Mouse (Mus musculus): Measurements from ENCODE around the gene Slc6a13. TPM values are rescaled to one million over a fixed set of nuclear protein-coding genes. Genes with fewer than 3 reads are reported as not detected.

The Slc6a13 gene
- total and polyA plus RNA-seq, 3 experiments: 9.6 to 17.4 (median 15.4) TPM

DNA sequence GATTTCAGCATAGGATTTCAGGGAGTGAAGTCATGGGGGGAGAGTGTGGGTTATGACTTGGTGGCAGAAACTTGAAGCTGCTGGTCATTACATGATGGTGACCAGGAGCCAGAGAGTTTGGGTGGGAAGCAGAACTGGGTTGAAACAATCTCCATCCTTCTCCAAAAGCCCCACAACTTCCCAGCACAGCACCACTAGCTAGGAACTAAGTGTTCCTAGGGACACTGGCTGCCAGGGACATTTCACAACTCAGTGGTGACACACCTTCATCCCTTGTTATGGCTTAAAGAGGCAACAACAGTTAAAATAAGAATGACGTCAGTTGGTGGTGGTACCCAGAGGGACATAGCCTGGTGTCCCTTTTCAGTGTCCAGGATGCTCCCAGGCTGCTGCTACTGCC lies 56.0 kb downstream of the Slc6a13 start:
- Histone ChIP-seq H3K9ac (ENCODE audit: insufficient read depth, low read depth) (no peak overlapping the region), H3K27me3 (replicated peaks) (no peaks in the 10 kb centered on the region), H3K9me3 (replicated peaks; ENCODE audit: low read length) (no peaks in the 10 kb centered on the region), H3K4me2 (ENCODE audit: insufficient read depth, low read depth, poor library complexity, severe bottlenecking) (no peak overlapping the region), H3K27ac (ENCODE audit: insufficient read depth, low read depth) (no peak overlapping the region), H3K79me2 (replicated peaks; ENCODE audit: control insufficient read depth, extremely low read depth, insufficient read depth, poor library complexity, severe bottlenecking) (no peaks in the 10 kb centered on the region), H3K4me3 (replicated peaks in 1 of 3; ENCODE audit: low read depth in 2 of 3, low read length in 2 of 3, poor library complexity in 1 of 3) (no peak overlapping the region), H3K4me1 (ENCODE audit: control insufficient read depth in 1 of 2, insufficient read depth in 2 of 2) (peaks cover 0 to 9% of the 10 kb centered on the region in 2 experiments; a peak in 2 of 4 replicates), H3K36me3 (replicated peaks in 1 of 2; ENCODE audit: control insufficient read depth in 1 of 2, insufficient read depth in 1 of 2, low read length in 1 of 2) (peaks cover 0 to 26% of the 10 kb centered on the region in 2 experiments)
- no peak for DNase-seq (ENCODE audit: extremely low read depth)
- TF ChIP-seq SIN3A (IDR thresholded peaks at IDR 0.05; ENCODE audit: low read length) (no peak), GABPA (IDR thresholded peaks at IDR 0.05; ENCODE audit: insufficient replicate concordance, low read depth, low read length) (no peak), BHLHE40 (IDR thresholded peaks at IDR 0.05; ENCODE audit: low read depth, low read length) (no peak), MAZ (IDR thresholded peaks at IDR 0.05; ENCODE audit: low read depth, low read length) (no peak)
- in situ Hi-C loops (cut with MboI; ENCODE audit: low pct_ligation_motif_present, low pct_unique_long_range_greater_than_20kb, low sequenced_read_pairs): no loop called here
- dilution Hi-C loops (cut with MboI; ENCODE audit: extremely low pct_ligation_motif_present, extremely low pct_unique_long_range_greater_than_20kb, low sequenced_read_pairs): no loop called here

DNA sequence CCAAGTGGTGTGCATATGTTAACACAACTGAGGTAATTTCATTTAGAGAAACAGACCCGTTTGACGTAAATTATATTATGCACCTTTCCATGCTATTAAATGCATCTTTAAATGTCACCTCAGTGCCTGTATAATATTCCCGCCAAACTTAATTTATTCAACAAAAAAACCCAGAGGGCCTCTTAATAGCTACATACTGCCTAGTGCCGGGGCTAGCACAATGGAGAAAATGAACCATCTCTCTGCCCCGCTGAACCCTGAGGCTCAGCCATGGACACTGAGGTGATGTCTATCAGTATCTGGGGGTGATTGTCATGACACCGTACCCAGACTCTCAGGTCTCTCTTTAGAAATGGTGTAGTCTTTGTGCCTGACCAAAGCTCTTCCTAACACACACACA lies 57.2 kb downstream of the Slc6a13 start:
- dilution Hi-C loops (cut with MboI; ENCODE audit: extremely low pct_ligation_motif_present, extremely low pct_unique_long_range_greater_than_20kb, low sequenced_read_pairs) (no loop called here), in situ Hi-C loops (cut with MboI; ENCODE audit: low pct_ligation_motif_present, low pct_unique_long_range_greater_than_20kb, low sequenced_read_pairs) (no loop called here)
- Histone ChIP-seq H3K4me3 (replicated peaks in 1 of 3; ENCODE audit: low read depth in 2 of 3, low read length in 2 of 3, poor library complexity in 1 of 3) (no peak overlapping the region), H3K4me1 (ENCODE audit: control insufficient read depth in 1 of 2, insufficient read depth in 2 of 2) (peaks cover 0 to 9% of the 10 kb centered on the region in 2 experiments; a peak in 2 of 4 replicates), H3K27ac (ENCODE audit: insufficient read depth, low read depth) (no peak overlapping the region), H3K9me3 (replicated peaks; ENCODE audit: low read length) (no peaks in the 10 kb centered on the region), H3K27me3 (replicated peaks) (no peaks in the 10 kb centered on the region), H3K9ac (ENCODE audit: insufficient read depth, low read depth) (no peak overlapping the region), H3K36me3 (replicated peaks in 1 of 2; ENCODE audit: control insufficient read depth in 1 of 2, insufficient read depth in 1 of 2, low read length in 1 of 2) (peaks cover 0 to 27% of the 10 kb centered on the region in 2 experiments), H3K4me2 (ENCODE audit: insufficient read depth, low read depth, poor library complexity, severe bottlenecking) (no peak overlapping the region), H3K79me2 (replicated peaks; ENCODE audit: control insufficient read depth, extremely low read depth, insufficient read depth, poor library complexity, severe bottlenecking) (no peaks in the 10 kb centered on the region)
- no peak for TF ChIP-seq SIN3A (IDR thresholded peaks at IDR 0.05; ENCODE audit: low read length)
- TF ChIP-seq KAT2A (IDR thresholded peaks at IDR 0.05; ENCODE audit: insufficient replicate concordance, low read length): no peak
- no peak for TF ChIP-seq MEF2A (IDR thresholded peaks at IDR 0.05; ENCODE audit: borderline replicate concordance, low read depth, low read length)
- TF ChIP-seq CTCF (conservative IDR thresholded peaks at IDR 0.05 in 1 of 2, IDR thresholded peaks at IDR 0.05 in 1 of 2; ENCODE audit: low read depth in 2 of 2, low read length in 2 of 2): no peak
- TF ChIP-seq E2F4 (IDR thresholded peaks at IDR 0.05; ENCODE audit: insufficient replicate concordance, low read depth, low read length): no peak
- TF ChIP-seq JUND (conservative IDR thresholded peaks at IDR 0.05; ENCODE audit: low read depth, low read length): no peak
- no peak for DNase-seq (ENCODE audit: extremely low read depth)

DNA sequence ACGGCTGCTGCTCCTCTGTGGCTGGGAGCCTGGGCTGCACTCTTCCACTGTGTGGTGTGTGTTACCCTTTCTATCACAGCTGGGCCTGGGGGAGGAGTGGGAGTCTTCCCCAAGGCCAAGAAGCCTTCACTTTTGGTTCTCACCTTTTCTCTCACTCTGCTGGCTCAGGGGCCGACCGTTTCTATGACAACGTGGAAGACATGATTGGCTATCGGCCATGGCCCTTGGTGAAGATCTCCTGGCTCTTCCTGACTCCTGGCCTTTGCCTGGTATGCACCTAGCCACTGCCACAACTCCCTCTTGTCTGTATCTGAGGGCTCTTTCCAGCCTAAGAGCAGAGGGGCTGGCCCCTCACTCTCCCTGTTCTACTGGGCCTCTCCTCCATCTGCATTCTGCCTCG lies 63.0 kb downstream of the Slc6a13 start:
- Histone ChIP-seq H3K27ac (ENCODE audit: insufficient read depth, low read depth) (no peak overlapping the region), H3K79me2 (replicated peaks; ENCODE audit: control insufficient read depth, extremely low read depth, insufficient read depth, poor library complexity, severe bottlenecking) (no peaks in the 10 kb centered on the region), H3K4me3 (replicated peaks in 1 of 3; ENCODE audit: low read depth in 2 of 3, low read length in 2 of 3, poor library complexity in 1 of 3) (no peak overlapping the region), H3K27me3 (replicated peaks) (no peaks in the 10 kb centered on the region), H3K4me2 (ENCODE audit: insufficient read depth, low read depth, poor library complexity, severe bottlenecking) (no peak overlapping the region), H3K9me3 (replicated peaks; ENCODE audit: low read length) (no peaks in the 10 kb centered on the region), H3K9ac (ENCODE audit: insufficient read depth, low read depth) (no peak overlapping the region), H3K4me1 (ENCODE audit: control insufficient read depth in 1 of 2, insufficient read depth in 2 of 2) (peaks cover 0 to 10% of the 10 kb centered on the region in 2 experiments; a peak in 2 of 4 replicates), H3K36me3 (replicated peaks in 1 of 2; ENCODE audit: control insufficient read depth in 1 of 2, insufficient read depth in 1 of 2, low read length in 1 of 2) (peaks cover 0 to 28% of the 10 kb centered on the region in 2 experiments)
- in situ Hi-C loops (cut with MboI; ENCODE audit: low pct_ligation_motif_present, low pct_unique_long_range_greater_than_20kb, low sequenced_read_pairs): loop anchor here (10.0 kb wide), 2 partner anchors 178 to 388 kb away; partner anchors contain the start of gene Pex26
- no peak for DNase-seq (ENCODE audit: extremely low read depth)
- dilution Hi-C loops (cut with MboI; ENCODE audit: extremely low pct_ligation_motif_present, extremely low pct_unique_long_range_greater_than_20kb, low sequenced_read_pairs): no loop called here
- TF ChIP-seq CTCF (conservative IDR thresholded peaks at IDR 0.05 in 1 of 2, IDR thresholded peaks at IDR 0.05 in 1 of 2; ENCODE audit: low read depth in 2 of 2, low read length in 2 of 2) (no peak), MYC (IDR thresholded peaks at IDR 0.05; ENCODE audit: low read depth, low read length) (no peak), ETS1 (conservative IDR thresholded peaks at IDR 0.05; ENCODE audit: low read depth, low read length) (no peak), MAX (IDR thresholded peaks at IDR 0.05; ENCODE audit: low read length) (no peak), ZC3H11A (IDR thresholded peaks at IDR 0.05; ENCODE audit: low read depth, low read length) (no peak), SIN3A (IDR thresholded peaks at IDR 0.05; ENCODE audit: low read length) (no peak), TCF12 (IDR thresholded peaks at IDR 0.05; ENCODE audit: low read depth, low read length) (no peak), SMC3 (IDR thresholded peaks at IDR 0.05; ENCODE audit: low read depth, low read length) (no peak), UBTF (IDR thresholded peaks at IDR 0.05; ENCODE audit: low read depth, low read length) (no peak), MAZ (IDR thresholded peaks at IDR 0.05; ENCODE audit: low read depth, low read length) (no peak), BHLHE40 (IDR thresholded peaks at IDR 0.05; ENCODE audit: low read depth, low read length) (no peak)

Data from CH12.LX (cell line).